Mouse (Mus musculus) layer of hippocampus, adult 8-10 months (tissue): Measurements from ENCODE around the gene Sh2b1. TPM values are rescaled to one million over a fixed set of nuclear protein-coding genes. Genes with fewer than 3 reads are reported as not detected.
"Not testable (repeated sequence)": the region's sequence is repeated elsewhere in the genome, so short reads cannot be mapped to it uniquely, and the experiment has no call there.

ENCODE experiments used
- DNase-seq, 2 experiments: peaks; one replicate each; pipeline ENCODE4 v3.0.0; 2022; ENCODE audit warnings: low spot score in 2 of 2
- total RNA-seq, 4 experiments: library from RNA; stranded (reverse); gene quantifications; 2 replicates each; pipeline ENCODE4 v1.2.4; 2022

Sh2b1 gene
- total RNA-seq, result 10 to 100 TPM; 66.0 to 70.3 (median 67.3) TPM

GRCm38 (mm10) chr7:126474993-126475581, at the start of gene Sh2b1:
TSS of gene Sh2b1 (minus strand) at chr7:126475424.
- DNase-seq, result peak; percentile 86 to 87

DNA sequence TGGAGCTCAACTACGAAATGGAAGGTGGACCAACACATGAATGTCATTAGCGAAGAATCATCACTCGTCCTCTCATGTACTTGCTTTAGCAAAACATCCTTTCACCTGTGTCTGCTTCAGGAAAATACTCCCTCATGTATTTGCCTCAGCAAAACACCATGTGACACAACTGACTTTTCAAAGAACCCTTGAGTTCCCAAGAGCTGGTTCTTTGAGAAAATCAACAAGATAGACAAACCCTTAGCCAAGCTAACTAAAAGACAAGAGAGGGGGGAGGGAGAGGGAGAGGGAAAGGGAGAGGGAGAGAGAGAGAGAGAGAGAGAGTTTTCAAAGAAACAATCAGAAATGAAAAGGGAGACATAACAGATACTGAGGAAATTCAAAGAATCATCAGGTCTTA, 48.1 kb upstream of the Sh2b1 start:
- no peak for DNase-seq

DNA sequence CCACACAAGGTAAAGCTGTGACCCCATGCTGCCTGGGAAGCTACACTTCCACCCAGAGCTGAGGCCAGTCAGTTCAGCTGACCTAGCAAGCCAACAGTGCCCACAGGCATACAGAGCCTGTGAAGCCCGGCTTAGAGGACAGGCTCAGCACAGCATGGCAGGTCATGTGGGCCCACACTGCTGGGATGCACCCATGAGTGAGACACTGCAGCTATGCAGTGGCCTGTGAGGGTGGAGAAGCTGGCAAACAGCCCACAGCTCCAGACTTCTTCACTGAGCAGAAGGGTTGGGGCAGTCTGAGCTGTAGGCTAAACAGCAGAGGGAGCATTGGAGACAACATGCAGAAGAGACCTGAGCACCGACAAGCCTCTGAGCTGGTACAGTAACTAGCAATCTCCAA, 44.3 kb upstream of the Sh2b1 start:
- DNase-seq, result peak in 1 of 2 experiments; percentile 34

DNA sequence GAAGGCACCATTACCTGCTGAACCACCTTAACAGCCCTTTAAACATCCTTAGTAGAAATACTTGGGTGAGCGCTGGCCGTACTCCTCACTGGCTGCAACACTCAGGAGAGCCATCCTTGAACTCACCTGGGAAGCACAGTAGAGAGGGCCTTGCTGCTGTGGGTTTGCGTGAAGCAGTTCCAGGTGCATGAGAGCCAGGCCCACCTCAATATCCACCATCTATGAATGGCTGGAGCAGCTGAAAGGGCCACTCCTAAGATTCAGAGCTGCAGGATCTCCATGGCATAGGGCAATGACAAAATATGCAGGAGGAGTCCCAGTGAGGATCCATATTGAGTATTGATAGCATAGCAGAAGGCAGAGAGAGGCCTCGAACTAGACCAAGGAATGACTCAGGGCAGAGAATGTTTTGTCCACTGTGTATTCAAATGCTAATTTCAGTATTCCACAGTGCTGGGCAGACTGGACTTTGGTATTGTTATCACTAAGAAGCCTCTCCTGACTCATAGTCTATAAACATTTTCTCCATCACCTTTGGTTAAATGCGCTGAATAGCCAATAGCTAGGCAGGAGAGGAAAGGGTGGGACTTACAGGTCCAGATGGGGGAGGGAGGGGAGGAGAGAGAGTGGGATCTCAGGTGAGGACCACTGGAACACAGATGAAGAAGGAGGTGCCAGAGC, 43.2 kb upstream of the Sh2b1 start:
- no peak for DNase-seq

- DNase-seq, result no peak
These were observed 36.1 kb upstream of the Sh2b1 start for GRCm38 (mm10) chr7:126511287-126511686.

GRCm38 (mm10) chr7:126507126-126507778, 32.0 kb upstream of the Sh2b1 start:
- no peak for DNase-seq

DNA sequence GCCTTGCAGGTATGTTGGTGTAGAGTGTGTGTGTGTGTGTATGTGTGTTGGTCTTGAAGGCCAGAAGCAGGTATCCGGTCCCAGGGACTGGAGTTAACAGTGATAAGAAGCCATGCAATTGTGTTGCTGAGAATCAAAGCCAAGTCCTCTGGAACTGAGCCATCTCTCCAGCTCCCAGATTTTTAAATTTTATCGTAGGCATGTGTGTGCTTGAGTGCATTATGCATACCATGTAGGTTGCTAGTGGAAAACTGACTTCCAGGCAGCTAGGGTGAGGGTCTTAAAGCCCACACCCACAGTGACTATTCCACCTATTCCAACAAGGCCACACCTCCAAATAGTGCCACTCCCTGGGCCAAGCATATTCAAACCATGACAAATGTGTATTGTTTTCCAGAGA, 29.7 kb upstream of the Sh2b1 start:
- no peak for DNase-seq

GRCm38 (mm10) chr7:126503273-126503878, 28.2 kb upstream of the Sh2b1 start, which contains the start of gene Atxn2l:
TSS of gene Atxn2l (minus strand) at chr7:126503437.
- DNase-seq, result peak; percentile 97 to 98

- DNase-seq, result no peak
These were observed 27.5 kb upstream of the Sh2b1 start for GRCm38 (mm10) chr7:126502751-126503150.

GRCm38 (mm10) chr7:126502023-126502741, 27.0 kb upstream of the Sh2b1 start:
- DNase-seq, result peak; percentile 91 to 93

DNA sequence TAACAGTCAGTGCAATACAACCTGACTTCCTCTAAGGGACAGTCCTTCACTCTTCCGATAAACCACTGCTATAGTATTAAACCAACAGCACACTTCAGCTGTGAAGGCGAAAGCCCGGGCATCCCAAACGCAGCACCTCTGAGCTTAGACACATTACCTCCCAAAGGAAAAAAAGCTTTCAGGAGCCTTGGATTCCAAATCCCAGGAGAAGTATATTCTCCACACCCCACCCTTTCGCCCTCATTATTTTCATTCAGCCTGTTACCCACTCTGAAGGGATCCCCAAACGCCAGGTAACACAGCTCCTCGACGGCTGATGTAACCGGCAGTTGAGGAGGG, 26.4 kb upstream of the Sh2b1 start:
- DNase-seq, result no peak

GRCm38 (mm10) chr7:126499416-126499815, 24.2 kb upstream of the Sh2b1 start:
- DNase-seq, result no peak

DNA sequence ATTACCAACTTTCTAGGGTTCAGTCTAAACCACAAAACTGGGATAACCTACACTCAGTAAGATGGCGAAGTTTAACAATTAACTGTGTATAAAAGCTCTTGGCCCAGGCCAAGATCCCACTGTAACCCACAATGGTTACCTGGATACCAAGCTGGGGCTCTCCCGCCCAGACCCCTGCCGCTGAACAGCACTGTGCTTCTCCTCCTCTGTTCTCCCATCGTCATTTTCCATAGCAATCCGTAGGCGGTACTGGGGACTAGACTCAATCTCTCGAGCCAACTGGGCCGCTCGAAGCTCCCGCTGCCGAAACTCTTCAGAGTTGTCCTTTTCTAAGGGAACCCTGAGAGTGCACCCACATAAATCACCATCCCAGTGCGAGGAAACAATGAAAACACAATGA, 22.7 kb upstream of the Sh2b1 start:
- no peak for DNase-seq

DNA sequence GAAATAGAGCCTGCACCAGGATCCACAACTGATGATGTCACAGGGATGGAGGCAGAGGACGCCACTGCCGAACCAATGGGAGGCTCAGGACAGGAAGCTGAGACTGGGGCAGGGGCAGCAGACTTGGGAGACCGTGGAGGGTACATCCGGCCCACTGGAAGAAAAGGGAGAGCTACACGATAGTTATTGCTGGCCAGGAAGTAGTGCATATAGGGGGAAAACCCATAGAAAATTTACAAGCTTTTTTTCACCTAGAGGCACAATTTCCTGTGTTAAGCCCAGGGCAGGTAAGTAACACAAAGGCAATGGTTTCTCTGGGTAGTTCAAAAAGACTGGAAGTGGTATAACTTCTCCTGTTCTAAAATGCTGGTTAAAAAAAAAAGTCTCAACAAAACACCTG, 21.3 kb upstream of the Sh2b1 start:
- DNase-seq, result no peak

- DNase-seq, result no peak
These were observed 18.9 kb upstream of the Sh2b1 start for GRCm38 (mm10) chr7:126494120-126494519.

- DNase-seq, result no peak
These were observed 16.7 kb upstream of the Sh2b1 start for GRCm38 (mm10) chr7:126491973-126492372.

- no peak for DNase-seq
These were observed 15.8 kb upstream of the Sh2b1 start for GRCm38 (mm10) chr7:126491005-126491404.

DNA sequence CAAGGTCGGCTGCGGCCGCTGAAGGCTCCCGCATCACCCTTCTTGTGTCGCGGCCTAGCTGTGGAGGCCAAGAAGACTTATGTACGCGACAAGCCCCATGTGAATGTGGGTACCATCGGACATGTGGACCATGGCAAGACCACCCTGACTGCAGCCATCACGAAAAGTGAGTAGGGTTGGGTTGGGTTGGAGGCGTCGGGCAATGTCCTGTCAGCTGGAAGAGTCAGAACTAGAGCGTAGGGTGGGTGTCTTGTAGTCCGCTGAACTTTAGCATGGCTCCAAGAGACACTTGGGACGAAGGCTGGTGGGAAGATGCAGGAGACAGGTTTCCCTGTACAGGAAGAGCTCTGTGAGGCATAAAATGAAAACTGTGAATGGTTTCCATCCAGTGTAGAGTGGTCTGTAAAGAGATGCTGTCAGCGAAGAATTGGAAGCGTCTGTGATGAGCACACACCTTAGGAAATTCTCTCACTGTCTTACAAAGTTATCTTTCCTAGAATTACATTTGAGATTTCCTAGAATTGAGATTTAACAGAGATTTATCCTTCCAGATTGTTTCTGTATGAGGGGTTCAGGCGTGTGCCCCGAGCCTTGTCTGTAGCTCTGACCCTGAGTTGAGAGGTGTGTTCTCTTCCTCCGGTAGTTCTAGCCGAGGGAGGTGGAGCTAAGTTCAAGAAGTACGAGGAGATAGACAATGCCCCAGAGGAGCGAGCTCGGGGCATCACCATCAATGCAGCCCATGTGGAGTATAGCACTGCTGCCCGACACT, 12.6 kb upstream of the Sh2b1 start:
- DNase-seq, result not testable (repeated sequence)

DNA sequence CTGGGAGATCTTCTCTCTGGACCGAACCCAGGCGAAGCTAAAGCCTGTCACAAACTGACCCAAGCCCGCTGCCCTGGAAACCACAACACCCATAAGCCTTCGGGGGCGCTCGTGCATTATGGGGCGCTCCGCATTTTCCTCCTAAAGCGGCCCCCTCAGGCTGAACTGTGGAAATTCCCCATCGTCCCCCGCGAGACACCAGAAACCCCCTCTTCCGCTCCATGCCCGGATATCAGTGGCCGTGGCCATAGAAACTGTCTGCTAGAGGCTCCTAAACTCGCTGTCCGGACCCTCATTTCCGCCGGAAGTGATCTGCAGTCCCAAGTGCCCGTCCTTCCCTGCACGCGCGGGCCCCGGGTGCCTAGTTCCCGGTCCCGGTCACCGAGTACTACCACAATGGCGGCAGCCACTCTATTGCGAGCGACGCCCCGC, 11.8 kb upstream of the Sh2b1 start, which contains the start of gene Tufm:
Gene Tufm, plus strand, starts transcription at position 310 of the 432 bp plus-strand sequence.
- peak; percentile 97 to 98 for DNase-seq

DNA sequence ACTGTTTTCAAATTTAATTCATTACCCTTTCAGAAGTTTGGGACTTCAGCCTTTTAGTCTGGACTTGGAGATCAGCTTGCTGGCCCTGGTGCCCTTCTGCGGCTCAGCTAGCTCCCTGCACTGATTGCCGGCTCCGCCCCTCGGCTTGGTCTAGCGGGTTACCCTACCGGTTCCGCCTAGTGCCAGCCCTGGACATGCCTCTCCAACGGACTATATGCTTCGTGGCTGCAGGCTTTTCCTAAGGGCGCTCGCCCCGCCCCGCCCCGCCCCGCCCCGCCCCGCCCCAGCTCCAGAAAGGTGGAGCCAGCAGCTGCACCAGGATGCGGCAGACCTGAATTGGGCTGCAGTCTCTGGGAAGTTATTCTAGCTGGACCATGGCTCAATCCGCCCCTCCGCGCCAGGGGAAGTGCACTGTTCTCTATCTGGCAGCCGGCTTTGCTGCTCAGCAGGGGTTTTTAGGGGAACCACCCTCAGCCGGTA, 7.2 kb upstream of the Sh2b1 start:
- DNase-seq, result peak in 1 of 2 experiments; percentile 53

DNA sequence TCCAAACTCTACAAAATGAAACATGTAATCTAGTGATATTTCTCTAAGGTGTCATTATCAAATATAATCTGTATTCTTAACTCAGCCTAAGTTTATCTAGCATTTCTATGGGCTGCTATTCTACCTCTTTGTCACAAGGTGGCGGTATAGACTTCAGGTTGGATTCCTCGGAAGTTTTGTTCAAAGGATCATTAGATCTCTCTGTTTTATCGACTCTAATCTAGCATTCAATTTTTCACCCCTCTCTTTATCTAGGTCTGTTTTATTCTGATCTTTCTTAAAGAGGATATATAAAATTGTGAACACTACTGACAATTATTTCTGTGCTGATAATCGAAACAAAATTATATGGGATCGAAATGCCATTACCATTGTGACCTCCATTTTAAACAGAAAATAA, 6.5 kb upstream of the Sh2b1 start:
- DNase-seq, result no peak
